Mouse (Mus musculus) myocyte (in vitro differentiated cells): ENCODE measurements at regions not wholly inside any gene's neighbourhood (a gene's known extent, or its start where the extent isn't known, plus 50 kb on each side); places are given as distances from the start of the nearest gene placed in this dataset.

Experiments
- CEBPB ChIP-seq: IDR thresholded peaks from 2 replicates; pipeline ENCODE4 v1.6.1; 2011; ENCODE audit warnings: mild to moderate bottlenecking, moderate library complexity; ENCODE audit not compliant: poor library complexity, insufficient read depth, severe bottlenecking
- E2F4 ChIP-seq: IDR thresholded peaks from one replicate; pipeline ENCODE4 v1.6.1; 2011; ENCODE audit warnings: mild to moderate bottlenecking, control low read depth, moderate library complexity; ENCODE audit not compliant: insufficient read depth
- MAX ChIP-seq: IDR thresholded peaks from one replicate; pipeline ENCODE4 v1.6.1; 2011; ENCODE audit warnings: low read depth, mild to moderate bottlenecking, control low read depth
- POLR2A ChIP-seq: IDR thresholded peaks from one replicate; pipeline ENCODE4 v1.6.1; 2011; ENCODE audit warnings: low read depth, mild to moderate bottlenecking, control low read depth, moderate library complexity; ENCODE audit not compliant: insufficient read length
- POLR2AphosphoS2 ChIP-seq: IDR thresholded peaks from one replicate; pipeline ENCODE4 v1.6.1; 2011; ENCODE audit warnings: low read depth, control low read depth; ENCODE audit not compliant: insufficient read length
- TCF12 ChIP-seq: IDR thresholded peaks from one replicate; pipeline ENCODE4 v1.6.1; 2011; ENCODE audit warnings: mild to moderate bottlenecking, control low read depth; ENCODE audit not compliant: poor library complexity, insufficient read depth, severe bottlenecking
- USF1 ChIP-seq: IDR thresholded peaks from one replicate; pipeline ENCODE4 v1.6.1; 2011; ENCODE audit warnings: low read depth, mild to moderate bottlenecking, control low read depth, moderate library complexity

- TF ChIP-seq POLR2AphosphoS2 (no peak), E2F4 (no peak), POLR2A (no peak), TCF12 (no peak), CEBPB (no peak), MAX (no peak), USF1 (no peak)
These were observed 457.9 kb downstream of the Ofcc1 start for GRCm38 (mm10) chr13:39903319-39903718.
